Mouse (Mus musculus): ENCODE measurements around the gene Negr1. TPM values are rescaled to one million over a fixed set of nuclear protein-coding genes. Genes with fewer than 3 reads are reported as not detected.
A peak's percentile ranks its signal among the peaks of the same experiment; 100 is the strongest.

Gene Negr1
- polyA plus RNA-seq, 1 experiment from 2014 or later = 1.9 TPM

GRCm38 (mm10) chr3:157255863-157256262 lies 694.3 kb downstream of the Negr1 start:
- peak; percentile 61 for ATAC-seq (ENCODE audit: insufficient number of reproducible peaks, low FRiP score, low TSS enrichment, low read depth)
- DNase-seq (ENCODE audit: low spot score) = peak; percentile 32
- H3K4me2 ChIP-seq (ENCODE audit: low read depth, severe bottlenecking) = no peak overlapping the region

GRCm38 (mm10) chr3:157268742-157269141 lies 707.1 kb downstream of the Negr1 start:
- no peak overlapping the region for H3K4me2 ChIP-seq (ENCODE audit: low read depth, severe bottlenecking)
- H3K9me3 ChIP-seq (ENCODE audit: control insufficient read depth, low read length) = no peaks in the 10 kb centered on the region
- H3K27ac ChIP-seq (replicated peaks; ENCODE audit: low read depth, low read length) = no peak overlapping the region
- H3K4me3 ChIP-seq (ENCODE audit: low read depth, low read length) = no peak overlapping the region
- ATAC-seq (ENCODE audit: insufficient number of reproducible peaks, low FRiP score, low TSS enrichment, low read depth) (no peak), DNase-seq (ENCODE audit: low spot score) (no peak)
- 64% methylated on average over 4 of the region's 4 CpGs for WGBS
- no peaks in the 10 kb centered on the region for H3K36me3 ChIP-seq (ENCODE audit: control insufficient read depth, insufficient read depth, low read length)
- H3K4me1 ChIP-seq (ENCODE audit: control insufficient read depth, insufficient read depth, low read length) = no peaks in the 10 kb centered on the region
- no peak overlapping the region for H3K9ac ChIP-seq (ENCODE audit: low read length)
- H3K27me3 ChIP-seq (ENCODE audit: control insufficient read depth, insufficient read depth, low read length) = no peaks in the 10 kb centered on the region

More at GRCm38 (mm10) chr3:157255863-157256262, 694.3 kb downstream of the Negr1 start:
- no peak overlapping the region for H3K4me3 ChIP-seq (ENCODE audit: low read depth, low read length)
- H3K36me3 ChIP-seq (ENCODE audit: control insufficient read depth, insufficient read depth, low read length) = no peaks in the 10 kb centered on the region
- no peak overlapping the region for H3K9ac ChIP-seq (ENCODE audit: low read length)
- H3K4me1 ChIP-seq (ENCODE audit: control insufficient read depth, insufficient read depth, low read length) = no peaks in the 10 kb centered on the region
- no peaks in the 10 kb centered on the region for H3K9me3 ChIP-seq (ENCODE audit: control insufficient read depth, low read length)
- no peaks in the 10 kb centered on the region for H3K27me3 ChIP-seq (ENCODE audit: control insufficient read depth, insufficient read depth, low read length)
- WGBS = 23% methylated on average over 3 of the region's 3 CpGs
- no peak overlapping the region for H3K27ac ChIP-seq (replicated peaks; ENCODE audit: low read depth, low read length)

GRCm38 (mm10) chr3:157272379-157272778 lies 710.8 kb downstream of the Negr1 start:
- no peaks in the 10 kb centered on the region for H3K27me3 ChIP-seq (ENCODE audit: control insufficient read depth, insufficient read depth, low read length)
- no peaks in the 10 kb centered on the region for H3K36me3 ChIP-seq (ENCODE audit: control insufficient read depth, insufficient read depth, low read length)
- no peaks in the 10 kb centered on the region for H3K9me3 ChIP-seq (ENCODE audit: control insufficient read depth, low read length)
- no peak for DNase-seq (ENCODE audit: low spot score)
- ATAC-seq (ENCODE audit: insufficient number of reproducible peaks, low FRiP score, low TSS enrichment, low read depth) = no peak
- no peak overlapping the region for H3K4me3 ChIP-seq (ENCODE audit: low read depth, low read length)
- no peaks in the 10 kb centered on the region for H3K4me1 ChIP-seq (ENCODE audit: control insufficient read depth, insufficient read depth, low read length)
- H3K4me2 ChIP-seq (ENCODE audit: low read depth, severe bottlenecking) = no peak overlapping the region
- no peak overlapping the region for H3K27ac ChIP-seq (replicated peaks; ENCODE audit: low read depth, low read length)
- no peak overlapping the region for H3K9ac ChIP-seq (ENCODE audit: low read length)

GRCm38 (mm10) chr3:157274143-157274542 lies 712.5 kb downstream of the Negr1 start:
- 87% methylated on average over 1 of the region's 1 CpGs for WGBS
- ATAC-seq (ENCODE audit: insufficient number of reproducible peaks, low FRiP score, low TSS enrichment, low read depth) = no peak
- H3K4me3 ChIP-seq (ENCODE audit: low read depth, low read length) = no peak overlapping the region
- no peaks in the 10 kb centered on the region for H3K27me3 ChIP-seq (ENCODE audit: control insufficient read depth, insufficient read depth, low read length)
- no peak for DNase-seq (ENCODE audit: low spot score)
- no peaks in the 10 kb centered on the region for H3K9me3 ChIP-seq (ENCODE audit: control insufficient read depth, low read length)
- H3K36me3 ChIP-seq (ENCODE audit: control insufficient read depth, insufficient read depth, low read length) = no peaks in the 10 kb centered on the region
- H3K4me1 ChIP-seq (ENCODE audit: control insufficient read depth, insufficient read depth, low read length) = no peaks in the 10 kb centered on the region
- no peak overlapping the region for H3K4me2 ChIP-seq (ENCODE audit: low read depth, severe bottlenecking)
- no peak overlapping the region for H3K27ac ChIP-seq (replicated peaks; ENCODE audit: low read depth, low read length)
- no peak overlapping the region for H3K9ac ChIP-seq (ENCODE audit: low read length)

GRCm38 (mm10) chr3:157279717-157280116 lies 718.1 kb downstream of the Negr1 start:
- H3K36me3 ChIP-seq (ENCODE audit: control insufficient read depth, insufficient read depth, low read length) = no peaks in the 10 kb centered on the region
- H3K4me1 ChIP-seq (ENCODE audit: control insufficient read depth, insufficient read depth, low read length) = no peaks in the 10 kb centered on the region
- ATAC-seq (ENCODE audit: insufficient number of reproducible peaks, low FRiP score, low TSS enrichment, low read depth) (no peak), DNase-seq (ENCODE audit: low spot score) (no peak)
- no peak overlapping the region for H3K4me2 ChIP-seq (ENCODE audit: low read depth, severe bottlenecking)
- H3K9ac ChIP-seq (ENCODE audit: low read length) = no peak overlapping the region
- no peaks in the 10 kb centered on the region for H3K9me3 ChIP-seq (ENCODE audit: control insufficient read depth, low read length)
- no peaks in the 10 kb centered on the region for H3K27me3 ChIP-seq (ENCODE audit: control insufficient read depth, insufficient read depth, low read length)
- H3K27ac ChIP-seq (replicated peaks; ENCODE audit: low read depth, low read length) = no peak overlapping the region
- H3K4me3 ChIP-seq (ENCODE audit: low read depth, low read length) = no peak overlapping the region

GRCm38 (mm10) chr3:157281259-157281658 lies 719.7 kb downstream of the Negr1 start:
- no peak overlapping the region for H3K4me3 ChIP-seq (ENCODE audit: low read depth, low read length)
- H3K27me3 ChIP-seq (ENCODE audit: control insufficient read depth, insufficient read depth, low read length) = no peaks in the 10 kb centered on the region
- H3K36me3 ChIP-seq (ENCODE audit: control insufficient read depth, insufficient read depth, low read length) = no peaks in the 10 kb centered on the region
- no peak overlapping the region for H3K4me2 ChIP-seq (ENCODE audit: low read depth, severe bottlenecking)
- no peak overlapping the region for H3K27ac ChIP-seq (replicated peaks; ENCODE audit: low read depth, low read length)
- ATAC-seq (ENCODE audit: insufficient number of reproducible peaks, low FRiP score, low TSS enrichment, low read depth) (no peak), DNase-seq (ENCODE audit: low spot score) (no peak)
- H3K4me1 ChIP-seq (ENCODE audit: control insufficient read depth, insufficient read depth, low read length) = no peaks in the 10 kb centered on the region
- H3K9ac ChIP-seq (ENCODE audit: low read length) = no peak overlapping the region
- no peaks in the 10 kb centered on the region for H3K9me3 ChIP-seq (ENCODE audit: control insufficient read depth, low read length)

- ATAC-seq (ENCODE audit: insufficient number of reproducible peaks, low FRiP score, low TSS enrichment, low read depth) (no peak), DNase-seq (ENCODE audit: low spot score) (no peak)
- H3K27me3 ChIP-seq (ENCODE audit: control insufficient read depth, insufficient read depth, low read length) = no peaks in the 10 kb centered on the region
- H3K9me3 ChIP-seq (ENCODE audit: control insufficient read depth, low read length) = no peaks in the 10 kb centered on the region
- no peak overlapping the region for H3K27ac ChIP-seq (replicated peaks; ENCODE audit: low read depth, low read length)
- 92% methylated on average over 1 of the region's 1 CpGs for WGBS
- H3K4me1 ChIP-seq (ENCODE audit: control insufficient read depth, insufficient read depth, low read length) = no peaks in the 10 kb centered on the region
- no peak overlapping the region for H3K4me2 ChIP-seq (ENCODE audit: low read depth, severe bottlenecking)
- no peak overlapping the region for H3K9ac ChIP-seq (ENCODE audit: low read length)
- no peaks in the 10 kb centered on the region for H3K36me3 ChIP-seq (ENCODE audit: control insufficient read depth, insufficient read depth, low read length)
- H3K4me3 ChIP-seq (ENCODE audit: low read depth, low read length) = no peak overlapping the region
Measured at GRCm38 (mm10) chr3:157291286-157291685, 729.7 kb downstream of the Negr1 start.

- no peaks in the 10 kb centered on the region for H3K9me3 ChIP-seq (ENCODE audit: control insufficient read depth, low read length)
- H3K27ac ChIP-seq (replicated peaks; ENCODE audit: low read depth, low read length) = no peak overlapping the region
- DNase-seq (ENCODE audit: low spot score) (no peak), ATAC-seq (ENCODE audit: insufficient number of reproducible peaks, low FRiP score, low TSS enrichment, low read depth) (no peak)
- H3K4me2 ChIP-seq (ENCODE audit: low read depth, severe bottlenecking) = no peak overlapping the region
- H3K4me3 ChIP-seq (ENCODE audit: low read depth, low read length) = no peak overlapping the region
- WGBS = 87% methylated on average over 4 of the region's 4 CpGs
- no peaks in the 10 kb centered on the region for H3K4me1 ChIP-seq (ENCODE audit: control insufficient read depth, insufficient read depth, low read length)
- H3K36me3 ChIP-seq (ENCODE audit: control insufficient read depth, insufficient read depth, low read length) = no peaks in the 10 kb centered on the region
- H3K27me3 ChIP-seq (ENCODE audit: control insufficient read depth, insufficient read depth, low read length) = no peaks in the 10 kb centered on the region
- no peak overlapping the region for H3K9ac ChIP-seq (ENCODE audit: low read length)
Measured at GRCm38 (mm10) chr3:157297216-157297615, 735.6 kb downstream of the Negr1 start.

GRCm38 (mm10) chr3:157303430-157304116 lies 742.0 kb downstream of the Negr1 start:
- Histone ChIP-seq H3K9me3 (ENCODE audit: control insufficient read depth, low read length) (no peaks in the 10 kb centered on the region), H3K9ac (ENCODE audit: low read length) (no peak overlapping the region), H3K4me2 (ENCODE audit: low read depth, severe bottlenecking) (no peak overlapping the region), H3K4me1 (ENCODE audit: control insufficient read depth, insufficient read depth, low read length) (no peaks in the 10 kb centered on the region), H3K27ac (replicated peaks; ENCODE audit: low read depth, low read length) (no peak overlapping the region), H3K27me3 (ENCODE audit: control insufficient read depth, insufficient read depth, low read length) (no peaks in the 10 kb centered on the region), H3K4me3 (ENCODE audit: low read depth, low read length) (no peak overlapping the region), H3K36me3 (ENCODE audit: control insufficient read depth, insufficient read depth, low read length) (no peaks in the 10 kb centered on the region)
- ATAC-seq (ENCODE audit: insufficient number of reproducible peaks, low FRiP score, low TSS enrichment, low read depth) = no peak
- 71% methylated on average over 4 of the region's 4 CpGs for WGBS
- DNase-seq (ENCODE audit: low spot score) = no peak

Data from limb, embryonic 11.5 days (tissue).